Mouse (Mus musculus) central nervous system, embryonic 18 days (tissue): ENCODE measurements around the gene Gba. TPM values are rescaled to one million over a fixed set of nuclear protein-coding genes. Genes with fewer than 3 reads are reported as not detected.

Source experiments
- polyA plus RNA-seq: library from polyadenylated mRNA; depleted of rRNA; stranded (reverse); fragments of >200 nt; gene quantifications from 2 replicates; pipeline ENCODE4 v1.2.3, GENCODE M21; 2012; rRNA removed

Gba gene
- 49.4 and 52.2 TPM in 2 replicates for polyA plus RNA-seq

GRCm38 (mm10) chr3:89202253-89203141 is at the start of gene Gba:
Gene Gba, plus strand, starts transcription at chr3:89202928.

GRCm38 (mm10) chr3:89159616-89160344 is 42.9 kb upstream of the Gba start, which contains the start of gene Hcn3:
Gene Hcn3, minus strand, starts transcription at chr3:89160196.

GRCm38 (mm10) chr3:89164506-89165267 is 38.0 kb upstream of the Gba start, which contains the start of gene Clk2:
Gene Clk2, plus strand, starts transcription at chr3:89164795.

GRCm38 (mm10) chr3:89177242-89178106 is 25.3 kb upstream of the Gba start, which contains the start of gene Scamp3:
Gene Scamp3, plus strand, starts transcription at chr3:89177473.

GRCm38 (mm10) chr3:89183058-89183958 is 19.4 kb upstream of the Gba start, which contains the start of gene Fam189b:
Gene Fam189b, plus strand, starts transcription at chr3:89183143.

GRCm38 (mm10) chr3:89214681-89215411 is 12.1 kb downstream of the Gba start, which contains the start of gene Thbs3:
Gene Thbs3, plus strand, starts transcription at chr3:89215180.

GRCm38 (mm10) chr3:89226900-89227299 is 24.2 kb downstream of the Gba start, which contains the start of gene Mtx1:
Gene Mtx1, minus strand, starts transcription at chr3:89227088.

GRCm38 (mm10) chr3:89228836-89229235 is 26.1 kb downstream of the Gba start, which contains the start of gene Muc1:
Gene Muc1, plus strand, starts transcription at chr3:89229057.

GRCm38 (mm10) chr3:89245688-89246171 is 43.0 kb downstream of the Gba start, which contains the start of gene Krtcap2:
Gene Krtcap2, plus strand, starts transcription at chr3:89245966.

GRCm38 (mm10) chr3:89246261-89247100 is 43.8 kb downstream of the Gba start, which contains the start of gene Trim46:
Gene Trim46, minus strand, starts transcription at chr3:89246309.

Other genes with a start within 250 kb of the Gba start
- gene Rusc1, start 109.6 kb upstream of the Gba start, polyA plus RNA-seq, result 138 and 142 TPM in 2 replicates
- gene Gm43738, start 101.8 kb upstream of the Gba start, polyA plus RNA-seq, result 0.07 TPM in 1 of 2 replicates, not detected in the other
- gene Fdps, start 101.0 kb upstream of the Gba start, polyA plus RNA-seq, result 301 and 321 TPM in 2 replicates
- gene Pklr, start 66.8 kb upstream of the Gba start, polyA plus RNA-seq, result 0.15 and 0.17 TPM in 2 replicates
- gene Hcn3, start 42.7 kb upstream of the Gba start, polyA plus RNA-seq, result 66.1 and 76.8 TPM in 2 replicates
- gene Clk2, start 38.1 kb upstream of the Gba start, polyA plus RNA-seq, result 79.8 and 84.1 TPM in 2 replicates
- 116 and 120 TPM in 2 replicates for gene Scamp3, start 25.5 kb upstream of the Gba start, polyA plus RNA-seq
- gene Fam189b, start 19.8 kb upstream of the Gba start, polyA plus RNA-seq, result 67.2 and 68.9 TPM in 2 replicates
- 223 and 225 TPM in 2 replicates for gene Thbs3, start 12.3 kb downstream of the Gba start, polyA plus RNA-seq
- gene Mtx1, start 24.2 kb downstream of the Gba start, polyA plus RNA-seq, result 145 and 148 TPM in 2 replicates
- 4.5 and 5.8 TPM in 2 replicates for gene Muc1, start 26.1 kb downstream of the Gba start, polyA plus RNA-seq
- 101 TPM in 2 replicates for gene Krtcap2, start 43.0 kb downstream of the Gba start, polyA plus RNA-seq
- gene Trim46, start 43.4 kb downstream of the Gba start, polyA plus RNA-seq, result 113 and 137 TPM in 2 replicates
- gene Dpm3, start 56.4 kb downstream of the Gba start, polyA plus RNA-seq, result 140 and 171 TPM in 2 replicates
- gene Slc50a1, start 67.6 kb downstream of the Gba start, polyA plus RNA-seq, result 53.7 and 53.8 TPM in 2 replicates
- 7.8 and 8.6 TPM in 2 replicates for gene Efna1, start 78.2 kb downstream of the Gba start, polyA plus RNA-seq
- 94.2 and 96.9 TPM in 2 replicates for gene Efna3, start 120.0 kb downstream of the Gba start, polyA plus RNA-seq
- 12.3 and 13.4 TPM in 2 replicates for gene Efna4, start 135.1 kb downstream of the Gba start, polyA plus RNA-seq
- 103 and 104 TPM in 2 replicates for gene Adam15, start 147.1 kb downstream of the Gba start, polyA plus RNA-seq
- gene Dcst2, start 159.0 kb downstream of the Gba start, polyA plus RNA-seq, result 0.28 and 0.30 TPM in 2 replicates
- gene Dcst1, start 162.3 kb downstream of the Gba start, polyA plus RNA-seq, result 0.07 and 0.17 TPM in 2 replicates
- 3.4 and 3.7 TPM in 2 replicates for gene Zbtb7b, start 191.8 kb downstream of the Gba start, polyA plus RNA-seq
- 3.1 and 3.7 TPM in 2 replicates for gene Lenep, start 199.9 kb downstream of the Gba start, polyA plus RNA-seq
- 40.6 and 41.9 TPM in 2 replicates for gene Flad1, start 208.9 kb downstream of the Gba start, polyA plus RNA-seq
- 57.5 and 61.0 TPM in 2 replicates for gene Cks1b, start 215.5 kb downstream of the Gba start, polyA plus RNA-seq
- gene Shc1, start 215.5 kb downstream of the Gba start, polyA plus RNA-seq, result 19.4 and 22.6 TPM in 2 replicates
- gene Pygo2, start 227.3 kb downstream of the Gba start, polyA plus RNA-seq, result 65.5 and 66.0 TPM in 2 replicates
- 10.4 and 13.0 TPM in 2 replicates for gene Pbxip1, start 233.8 kb downstream of the Gba start, polyA plus RNA-seq